8 mouse cellular contexts compared by ENCODE assay signal in genomic region chr5:114822796-114823688, GRCm38 (mm10). TPM values are rescaled to one million over a fixed set of nuclear protein-coding genes. Genes with fewer than 3 reads are reported as not detected.
DNase-seq lines count a peak whose midpoint lies in the region; ATAC-seq and TF ChIP-seq lines count a peak whose summit lies in the region.

Gene 1500011B03Rik, minus strand, starts transcription at chr5:114823468.

- no peak for TF ChIP-seq CTCF in hindbrain, postnatal 0 days (IDR thresholded peaks at IDR 0.05; ENCODE audit: low read depth)

- H3K27ac ChIP-seq in hindbrain, postnatal 0 days, result peak within 1 kb of the TSS; percentile 79

- whole genome bisulfite sequencing in hindbrain, postnatal 0 days, result 7% methylated on average over 53 of the region's 53 CpGs

- peak; percentile 71 to 88 for DNase-seq in adrenal gland, adult (ENCODE audit: inconsistent age in 2 of 2, low spot score in 1 of 2)
- peak; percentile 64 to 81 for DNase-seq in cerebellum, postnatal 4 days (ENCODE audit: low spot score in 2 of 2)
- DNase-seq in gastrocnemius, adult 18-20 months (ENCODE audit: low spot score), result peak; percentile 31
- DNase-seq in hindbrain, postnatal 0 days (ENCODE audit: low spot score), result peak; percentile 92
- DNase-seq in left cerebral cortex, adult 8-10 months (ENCODE audit: low spot score in 2 of 2), result peak; percentile 46 to 73
- DNase-seq in right cerebral cortex, adult 18-20 months, result peak; percentile 83
- peak; percentile 67 for DNase-seq in urinary bladder, postnatal 25 days (ENCODE audit: low spot score)

- 0 out of 2 replicates have a peak, but pooled peaks cover 4% of the 10 kb centered on the region for H3K4me1 ChIP-seq in hindbrain, postnatal 0 days (ENCODE audit: insufficient read depth, low read length)

- H3K27me3 ChIP-seq in hindbrain, postnatal 0 days (ENCODE audit: insufficient read depth, low read length), result no peaks in the 10 kb centered on the region

- H3K36me3 ChIP-seq in hindbrain, postnatal 0 days (ENCODE audit: insufficient read depth, low read length), result no peaks in the 10 kb centered on the region

- H3K9me3 ChIP-seq in hindbrain, postnatal 0 days (ENCODE audit: low read length), result no peaks in the 10 kb centered on the region

- H3K4me3 ChIP-seq in hindbrain, postnatal 0 days (ENCODE audit: low read length), result peak within 1 kb of the TSS; percentile 57

- peak within 1 kb of the TSS; percentile 57 for H3K9ac ChIP-seq in hindbrain, postnatal 0 days (replicated peaks; ENCODE audit: low read length)

- peak within 1 kb of the TSS; percentile 58 for H3K4me2 ChIP-seq in hindbrain, postnatal 0 days (ENCODE audit: low read depth, low read length)

- ATAC-seq in hindbrain, postnatal 0 days, result peak; percentile 92
- ATAC-seq in megakaryocyte, adult 5-6 weeks (ENCODE audit: poor library complexity, severe bottlenecking), result peak; percentile 51

RNA-seq across cellular contexts. Expression of gene 1500011B03Rik, which starts in this region (rescaled TPM):
- 1 to 10 TPM; 3.4 to 4.0 TPM for total RNA-seq in gastrocnemius, adult 18-20 months (2021)
- total RNA-seq in hindbrain, postnatal 0 days (2014; rRNA removed), result 250 and 316 TPM in 2 replicates
- polyA plus RNA-seq in hindbrain, postnatal 0 days (2015; fragmentation: Nextera tagmentation; extraction: Ambion mirVana), result 354 and 366 TPM in 2 replicates
- 100 to 1,000 TPM; 142 to 159 (median 153) TPM for total RNA-seq in left cerebral cortex, adult 8-10 months (2022)
- 30.6 and 45.3 TPM in 2 replicates for total RNA-seq in megakaryocyte, adult 5-6 weeks (2015)
- total RNA-seq in megakaryocyte, adult 5-6 weeks (2017), result 19.1 and 24.0 TPM in 2 replicates

Comparison
In these comparisons a context has a peak if more than half of its experiments do, and no peak if none do; other contexts are left out.
1. Peak in every context shown above with its lines: DNase-seq, ATAC-seq, H3K4me3 ChIP-seq and H3K27ac ChIP-seq.
2. DNase-seq: peak in every context shown above with its lines; median percentile 92 in hindbrain, postnatal 0 days; 83 in right cerebral cortex, adult 18-20 months; 80 in adrenal gland, adult; 72 in cerebellum, postnatal 4 days; 67 in urinary bladder, postnatal 25 days; 60 in left cerebral cortex, adult 8-10 months; 31 in gastrocnemius, adult 18-20 months.